Mouse (Mus musculus): ENCODE data around the gene Timm50.

- no peak for TF ChIP-seq PAX5 (IDR thresholded peaks at IDR 0.05; ENCODE audit: low read length)
- TF ChIP-seq CTCF (conservative IDR thresholded peaks at IDR 0.05 in 1 of 2, IDR thresholded peaks at IDR 0.05 in 1 of 2; ENCODE audit: low read depth in 2 of 2, low read length in 2 of 2): no peak
- TF ChIP-seq MAZ (IDR thresholded peaks at IDR 0.05; ENCODE audit: low read depth, low read length): no peak
- TF ChIP-seq NELFE (IDR thresholded peaks at IDR 0.05; ENCODE audit: low read depth, low read length): no peak
- TF ChIP-seq MYC (IDR thresholded peaks at IDR 0.05; ENCODE audit: low read depth, low read length): no peak
- no peak for TF ChIP-seq CHD2 (IDR thresholded peaks at IDR 0.05; ENCODE audit: low read length)
- TF ChIP-seq RCOR1 (conservative IDR thresholded peaks at IDR 0.05; ENCODE audit: low read depth, low read length): no peak
- TF ChIP-seq EP300 (IDR thresholded peaks at IDR 0.05; ENCODE audit: low read length): no peak
- no peak; the same call in none of the 2 replicates for TF ChIP-seq MAX (IDR thresholded peaks at IDR 0.05; ENCODE audit: low read length)
Measured at GRCm38 (mm10) chr7:28311151-28311925, 534 bp downstream of the Timm50 start.

Data from CH12.LX (cell line).